Mouse (Mus musculus) R1 (cell line): ENCODE measurements around the gene Qtrt1.

Source experiments
- DNase-seq: peaks from one replicate; pipeline ENCODE4 v3.0.0-alpha.2; 2018; ENCODE audit warnings: low read depth, low spot score

The Qtrt1 gene

DNA sequence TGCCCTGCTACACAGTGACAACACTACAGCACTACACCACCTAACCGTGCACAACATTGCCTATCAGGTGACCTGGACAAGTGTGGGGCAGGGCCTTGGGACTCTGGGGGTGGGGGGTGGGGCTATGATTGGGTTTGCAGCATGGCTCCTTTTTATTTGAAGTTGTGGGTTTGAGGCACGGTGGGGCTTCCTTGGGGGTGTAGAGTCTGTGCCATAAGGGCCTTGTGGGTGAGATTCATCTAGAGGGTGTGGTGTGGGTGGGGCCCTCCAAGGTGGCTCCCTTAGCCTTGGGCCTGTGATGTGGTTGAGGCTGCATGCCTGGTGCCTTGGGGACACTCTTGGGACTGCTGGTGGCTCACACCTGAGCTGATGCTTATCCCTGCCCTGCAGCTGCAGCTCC lies 8.0 kb downstream of the Qtrt1 start:
- no peak for DNase-seq

DNA sequence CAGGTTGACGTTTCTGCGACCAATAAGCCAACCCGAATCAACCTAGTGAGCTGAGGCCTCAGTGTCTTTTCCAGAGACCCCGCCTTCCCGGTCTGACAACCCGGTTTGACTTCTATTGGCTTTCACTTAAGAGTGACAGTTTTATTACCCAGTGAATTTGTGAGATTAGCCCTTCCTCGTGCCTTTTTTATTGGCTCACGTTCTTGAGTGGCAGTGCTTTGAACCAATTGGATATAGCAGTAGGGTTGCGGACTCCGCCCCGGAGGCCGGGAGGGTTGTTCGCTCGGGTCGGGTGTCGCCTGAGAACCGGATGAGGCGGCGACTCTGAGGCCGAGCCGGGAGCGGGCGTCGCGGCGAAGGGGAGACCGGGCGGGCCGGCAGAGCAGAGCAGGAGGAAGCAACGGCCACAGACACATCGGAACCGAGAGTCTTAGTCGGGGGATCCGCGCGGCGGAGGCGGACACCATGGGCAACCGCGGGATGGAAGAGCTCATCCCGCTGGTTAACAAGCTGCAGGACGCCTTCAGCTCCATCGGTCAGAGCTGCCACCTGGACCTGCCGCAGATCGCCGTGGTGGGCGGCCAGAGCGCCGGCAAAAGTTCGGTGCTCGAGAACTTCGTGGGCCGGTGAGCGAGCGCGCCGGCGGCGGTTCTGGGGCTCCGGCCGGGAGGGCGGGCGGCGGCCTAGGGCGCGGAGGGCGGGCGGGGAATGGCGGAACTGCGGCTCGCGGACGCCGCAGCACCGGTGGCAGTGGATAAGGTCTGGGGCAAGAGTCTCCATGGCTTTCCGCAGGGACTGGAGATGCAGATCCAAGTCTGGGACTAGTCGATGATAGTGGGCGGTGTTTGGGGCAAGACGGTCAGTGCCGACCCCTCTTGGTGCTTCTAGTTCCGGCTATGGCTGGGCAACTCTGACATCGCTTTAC lies 13.3 kb downstream of the Qtrt1 start, which contains the start of gene Dnm2:
TSS of gene Dnm2 (plus strand) at position 278 of the 925 bp plus-strand sequence.
- peak; percentile 100 for DNase-seq

DNA sequence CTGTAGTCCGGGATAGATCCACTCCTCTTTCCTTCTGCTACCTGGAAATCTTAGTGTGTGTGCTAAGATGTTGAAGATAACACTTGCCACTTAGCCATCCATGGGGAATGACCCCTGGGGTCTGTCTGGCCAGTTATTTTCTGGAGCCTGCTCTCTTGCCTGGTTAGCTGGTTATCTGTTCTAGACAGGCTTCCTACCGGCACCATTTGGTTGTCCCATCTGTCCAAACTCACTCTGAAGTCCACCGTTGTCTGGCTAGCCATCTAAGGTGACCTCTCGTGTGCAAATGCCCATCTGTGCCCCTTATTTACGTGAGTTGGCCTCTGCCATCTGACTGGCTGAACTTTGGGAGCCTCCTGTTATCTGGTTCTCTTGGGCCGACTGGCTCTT lies 13.9 kb downstream of the Qtrt1 start:
- DNase-seq, result no peak

DNA sequence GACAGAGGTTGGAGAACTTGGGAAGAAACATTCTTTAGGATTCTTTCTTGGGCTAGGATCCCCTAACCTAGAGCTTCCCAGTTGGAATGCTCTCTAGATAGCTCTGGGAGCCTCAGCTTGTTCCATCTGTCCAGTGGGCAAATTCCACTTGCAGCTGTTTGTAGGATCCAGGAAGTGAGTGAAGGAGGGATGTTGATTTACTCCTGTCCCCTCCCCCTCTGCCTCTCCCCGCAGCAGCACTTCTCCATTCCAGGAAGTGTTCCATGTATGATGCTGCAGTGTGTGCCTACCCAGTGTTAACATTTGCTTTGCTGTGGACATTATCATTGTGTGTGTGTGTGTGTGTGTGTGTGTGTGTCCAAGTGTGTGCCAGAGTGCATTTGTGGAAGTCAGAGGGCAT lies 14.4 kb downstream of the Qtrt1 start:
- DNase-seq, result peak; percentile 47

DNA sequence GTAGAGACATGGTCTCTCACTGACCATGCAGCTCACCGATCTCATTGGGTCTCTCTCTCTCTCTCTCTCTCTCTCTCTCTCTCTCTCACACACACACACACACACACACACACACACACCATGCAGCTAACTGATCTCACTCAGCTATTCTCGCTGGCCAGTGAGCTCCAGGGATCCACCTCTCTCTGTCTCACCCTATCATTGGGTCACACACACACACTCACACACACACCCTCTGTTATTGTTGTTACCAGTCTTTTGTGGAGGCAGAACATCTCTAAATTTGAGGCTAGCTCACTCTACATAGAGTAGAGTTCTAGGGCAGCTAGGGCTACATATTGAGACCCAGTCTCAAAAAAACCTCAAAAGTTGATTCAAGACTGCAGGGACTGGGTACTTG lies 14.9 kb downstream of the Qtrt1 start:
- DNase-seq, result no peak

DNA sequence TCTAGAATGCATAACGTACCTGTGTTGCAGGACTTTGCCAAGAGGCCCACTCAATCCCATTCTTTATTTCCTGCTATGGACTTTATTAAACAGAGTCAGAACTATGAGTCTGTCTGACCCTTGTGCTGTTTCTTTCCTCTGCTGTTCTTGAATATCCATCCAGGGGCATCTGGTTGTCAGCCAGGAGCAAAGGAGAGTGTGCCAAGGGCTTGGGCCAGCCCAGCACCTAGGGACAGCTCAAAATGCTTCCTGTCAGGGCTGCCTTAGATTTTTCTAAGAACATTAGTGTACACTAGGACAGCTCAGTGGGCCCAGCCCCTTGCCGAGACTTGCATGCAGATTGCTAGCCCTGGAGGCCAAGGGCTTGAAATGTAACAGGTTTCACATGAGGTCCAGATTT lies 16.1 kb downstream of the Qtrt1 start:
- no peak for DNase-seq

DNA sequence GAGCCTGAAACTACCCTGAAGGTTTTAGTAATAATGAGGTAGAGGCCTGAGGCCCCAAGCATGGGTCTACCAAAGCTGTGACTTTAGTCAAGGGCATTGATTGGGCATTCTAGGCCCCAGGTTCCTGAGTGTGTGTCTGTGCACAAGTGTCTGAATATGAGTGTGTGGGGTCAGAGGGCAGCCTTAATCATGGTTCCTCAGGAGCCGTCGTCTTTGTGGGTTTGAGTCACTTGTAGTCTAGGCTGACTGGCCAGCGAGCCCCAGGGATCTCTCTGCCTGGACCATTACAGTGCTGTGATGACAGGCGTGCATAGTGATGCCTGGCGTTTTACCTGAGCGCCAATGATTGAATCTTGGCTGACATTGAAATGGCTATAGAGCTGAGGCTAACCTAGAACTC lies 16.5 kb downstream of the Qtrt1 start:
- DNase-seq, result no peak

DNA sequence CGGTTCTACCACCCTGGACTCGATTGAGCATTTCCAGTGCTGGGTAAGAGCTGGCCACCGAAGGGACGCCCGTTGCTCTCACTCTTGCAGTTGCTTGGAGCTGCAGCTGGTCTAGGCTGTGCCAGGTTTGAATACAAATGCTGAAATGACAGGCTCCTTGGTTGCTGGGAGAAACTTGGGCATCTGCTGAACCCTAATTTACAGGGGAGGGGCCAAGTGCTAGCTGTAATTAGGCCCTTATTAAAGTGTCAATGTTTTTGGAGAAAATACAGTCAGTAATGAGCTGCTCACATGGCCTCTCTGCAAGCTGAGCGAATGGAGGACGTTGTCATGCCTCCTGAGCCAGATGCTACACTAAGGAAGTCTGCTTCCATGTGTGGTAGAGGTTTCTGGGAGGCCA lies 19.1 kb downstream of the Qtrt1 start:
- DNase-seq, result no peak

DNA sequence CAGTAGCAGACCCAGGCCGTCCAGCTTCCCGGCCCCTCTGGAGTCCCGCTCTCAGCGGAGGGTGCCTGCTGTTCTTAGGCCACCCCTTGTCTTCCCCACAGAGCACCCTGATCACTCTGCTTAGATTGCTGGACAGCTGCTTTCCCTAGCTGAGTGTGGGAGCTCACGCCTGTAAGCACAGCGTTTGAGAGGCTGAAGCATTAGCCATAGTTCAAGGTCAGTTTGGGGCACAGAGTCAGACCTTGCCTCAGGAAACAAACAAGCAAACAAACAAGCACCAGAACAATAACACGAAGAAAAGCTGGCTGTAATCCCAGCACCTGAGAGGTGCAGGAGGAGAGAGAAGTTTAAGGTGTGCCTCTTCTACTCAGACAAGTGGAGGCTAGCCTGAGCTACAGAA lies 20.4 kb downstream of the Qtrt1 start:
- DNase-seq, result peak; percentile 58

DNA sequence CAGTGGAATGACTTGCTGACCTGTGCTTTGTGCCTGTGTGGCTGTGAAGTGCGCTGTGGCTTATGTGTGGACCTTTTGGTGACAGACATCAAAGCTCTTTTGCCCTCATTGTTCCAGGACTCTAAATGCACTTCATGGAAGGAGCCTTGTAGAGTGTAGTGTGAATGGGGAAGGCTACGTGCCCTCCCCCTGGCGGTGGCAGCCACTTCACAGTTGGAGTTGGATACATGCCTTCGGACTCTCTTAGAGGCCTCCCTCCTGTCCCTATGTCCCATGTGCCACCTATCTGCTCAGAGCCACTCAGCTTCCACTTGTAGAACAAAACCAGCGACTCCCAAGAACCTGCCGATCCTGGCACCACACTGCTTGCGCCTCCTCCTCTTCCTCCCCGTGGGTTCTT lies 22.1 kb downstream of the Qtrt1 start:
- no peak for DNase-seq

DNA sequence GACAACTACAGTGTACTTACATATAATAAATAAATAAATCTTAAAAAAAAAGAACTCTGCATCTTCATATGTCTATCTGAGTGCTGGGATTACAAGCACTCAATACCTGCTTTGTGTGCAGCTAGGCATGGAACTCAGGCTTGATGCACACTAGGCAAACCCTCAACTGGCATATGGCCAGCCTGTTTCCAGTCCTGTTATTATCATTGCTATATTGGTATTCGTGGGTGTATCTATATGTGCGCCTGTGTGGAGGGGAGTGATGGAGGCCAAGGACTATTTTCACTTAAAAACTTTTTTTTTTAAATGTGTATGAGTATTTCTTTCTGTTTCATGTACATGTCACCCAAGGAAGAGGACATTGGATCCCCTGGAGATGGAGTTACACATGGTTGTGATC lies 22.8 kb downstream of the Qtrt1 start:
- no peak for DNase-seq

DNA sequence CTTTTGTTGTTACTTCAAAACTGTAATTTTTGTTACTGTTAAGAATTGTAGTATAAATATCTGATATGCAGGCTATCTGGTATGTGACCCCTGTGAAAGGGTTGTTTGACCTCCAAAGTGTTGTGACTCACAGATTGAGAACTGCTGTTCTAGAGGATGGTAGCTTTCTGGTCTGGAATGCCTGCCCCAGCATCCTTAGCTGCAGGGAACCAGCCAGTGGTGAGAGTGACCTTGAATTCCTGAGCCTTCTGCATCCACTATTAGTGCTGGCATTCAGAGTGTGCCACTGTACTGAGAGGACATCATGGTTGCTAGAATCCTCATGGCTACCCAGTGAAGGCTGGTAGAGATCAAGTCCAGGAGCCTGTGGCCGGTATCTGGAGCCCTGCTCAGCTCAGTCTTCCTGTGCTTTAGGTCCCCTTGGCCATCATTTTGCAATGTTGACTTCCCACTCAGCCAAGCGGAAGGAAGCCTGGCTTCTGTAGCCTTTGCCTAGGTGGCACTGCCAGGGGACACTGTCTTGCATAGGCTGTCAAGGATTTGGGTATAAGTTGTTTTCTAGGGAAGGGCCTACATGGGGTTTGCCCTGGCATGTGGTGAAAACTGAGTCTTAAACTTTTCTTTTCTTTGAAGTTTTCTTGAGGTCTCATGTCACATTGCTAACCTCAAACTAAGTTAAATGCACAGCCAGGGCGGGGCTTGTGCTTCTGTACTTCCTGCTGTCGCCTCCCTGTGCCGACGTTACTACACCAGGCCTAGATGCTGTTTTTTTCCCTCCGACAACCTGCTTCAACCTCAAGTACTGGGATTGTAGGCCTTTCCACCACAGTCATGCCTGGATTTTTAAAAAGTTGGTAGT lies 24.4 kb downstream of the Qtrt1 start:
- DNase-seq, result peak; percentile 56

DNA sequence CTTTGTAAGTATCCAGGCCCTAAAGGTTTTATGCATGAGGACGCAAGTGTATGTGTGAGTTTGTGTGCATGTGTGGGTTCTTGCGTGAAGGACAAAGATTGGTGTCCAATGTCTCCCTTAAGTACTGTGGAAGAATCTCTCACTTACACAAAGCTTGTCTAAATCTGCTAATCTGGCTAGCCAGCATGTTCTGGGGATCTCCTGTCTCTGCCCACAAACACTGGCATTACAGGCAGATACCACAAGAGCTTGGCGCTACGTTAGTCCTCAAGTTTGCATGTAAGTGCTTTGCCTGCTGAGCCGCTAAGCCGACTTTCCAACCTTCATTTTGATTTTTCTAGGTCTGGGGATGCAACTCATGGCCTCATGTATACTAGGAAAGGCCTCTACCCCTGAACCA lies 25.9 kb downstream of the Qtrt1 start:
- no peak for DNase-seq

DNA sequence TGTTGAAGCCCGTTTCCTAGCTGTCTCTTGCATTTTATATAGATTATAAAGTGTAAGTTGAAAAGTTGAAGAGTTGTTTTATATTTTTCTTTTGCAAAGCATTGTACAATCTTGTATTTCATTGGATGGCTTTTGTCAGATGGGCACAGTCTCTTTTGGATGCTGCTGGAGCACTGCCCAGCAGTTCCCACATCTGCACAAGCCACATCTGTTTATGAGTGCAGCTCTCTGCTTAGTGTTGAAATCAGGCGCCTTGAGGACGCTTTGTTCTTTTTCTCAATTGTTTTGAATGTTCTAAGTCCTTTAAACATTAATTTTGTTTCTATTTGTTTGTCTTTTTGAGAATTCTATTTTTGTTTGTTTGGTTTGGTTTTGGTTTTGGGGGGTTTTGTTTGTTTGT lies 26.6 kb downstream of the Qtrt1 start:
- no peak for DNase-seq

DNA sequence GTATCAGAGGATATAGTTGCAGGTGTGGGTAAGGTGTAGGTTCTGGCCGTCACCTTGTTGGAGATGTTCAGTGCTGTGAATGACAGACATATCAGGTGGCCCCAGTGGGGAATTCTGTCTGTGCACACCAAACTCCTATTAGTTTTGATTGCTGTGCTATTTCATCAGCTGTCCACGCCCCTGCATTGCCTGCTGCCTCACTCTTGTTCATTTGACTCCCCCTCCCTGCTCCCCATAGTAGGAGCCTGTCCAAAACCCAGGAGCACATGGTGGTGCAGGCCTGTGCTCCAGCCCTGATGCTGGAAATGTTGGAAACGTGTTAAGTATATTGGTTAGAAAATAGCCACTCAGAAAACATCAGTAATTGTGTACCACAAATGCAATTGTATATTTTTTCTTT lies 27.8 kb downstream of the Qtrt1 start:
- DNase-seq, result no peak

DNA sequence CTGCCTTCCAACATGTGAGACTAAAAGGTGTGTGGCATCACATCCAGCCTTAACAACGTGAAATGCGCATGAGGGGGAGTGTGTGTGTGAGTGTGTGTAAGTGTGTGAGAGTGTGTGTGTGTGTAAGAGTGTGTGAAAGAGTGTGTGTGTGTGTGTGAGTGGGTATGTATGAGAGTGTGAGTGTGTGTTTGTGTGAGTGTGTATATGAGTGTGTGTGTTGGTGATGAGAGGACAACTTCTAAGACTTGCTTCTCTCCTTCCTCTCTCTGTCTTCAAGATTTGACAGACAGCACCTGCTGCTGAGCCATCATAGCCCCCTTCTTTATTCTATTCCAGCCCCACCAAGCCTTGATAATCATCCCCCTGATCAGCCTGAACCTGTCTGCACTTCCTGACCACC lies 28.3 kb downstream of the Qtrt1 start:
- DNase-seq, result no peak

DNA sequence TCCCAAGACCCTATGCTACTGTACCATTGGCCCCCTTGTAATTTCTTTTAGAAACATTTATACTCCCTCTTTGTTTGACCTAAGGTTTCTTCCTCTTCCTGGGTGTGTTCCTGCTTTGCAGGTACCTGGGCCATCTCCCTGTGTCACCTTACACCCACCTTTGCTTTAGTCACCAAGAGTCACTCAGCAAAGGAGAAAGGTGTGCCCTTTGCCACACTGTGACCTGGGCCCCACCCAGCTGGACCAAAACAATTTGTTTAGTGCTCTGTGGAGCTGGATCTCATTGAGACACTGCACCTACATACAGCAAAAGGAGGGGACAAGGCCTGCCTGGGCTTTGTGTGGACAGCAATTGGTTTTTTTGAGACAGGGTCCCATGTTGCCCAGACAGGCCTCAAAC lies 28.8 kb downstream of the Qtrt1 start:
- DNase-seq, result no peak

DNA sequence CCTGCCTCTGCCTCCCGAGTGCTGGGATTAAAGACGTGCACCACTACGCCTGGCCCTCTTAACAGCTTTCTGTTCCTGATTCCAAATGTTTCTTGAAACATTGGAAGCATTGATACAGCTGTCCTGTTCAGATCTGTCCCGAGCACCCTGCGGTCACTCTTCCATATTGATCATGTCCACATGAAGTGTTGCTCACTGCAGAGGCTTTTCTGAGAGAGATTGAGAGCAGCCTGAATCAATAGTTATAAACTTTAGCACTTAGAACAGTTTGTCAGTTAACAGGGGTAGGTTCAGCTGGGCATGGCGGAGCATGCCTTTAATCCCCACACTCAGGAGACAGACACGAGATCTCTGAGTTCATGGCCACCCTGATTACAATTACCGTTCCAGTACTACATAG lies 32.2 kb downstream of the Qtrt1 start:
- DNase-seq, result no peak

DNA sequence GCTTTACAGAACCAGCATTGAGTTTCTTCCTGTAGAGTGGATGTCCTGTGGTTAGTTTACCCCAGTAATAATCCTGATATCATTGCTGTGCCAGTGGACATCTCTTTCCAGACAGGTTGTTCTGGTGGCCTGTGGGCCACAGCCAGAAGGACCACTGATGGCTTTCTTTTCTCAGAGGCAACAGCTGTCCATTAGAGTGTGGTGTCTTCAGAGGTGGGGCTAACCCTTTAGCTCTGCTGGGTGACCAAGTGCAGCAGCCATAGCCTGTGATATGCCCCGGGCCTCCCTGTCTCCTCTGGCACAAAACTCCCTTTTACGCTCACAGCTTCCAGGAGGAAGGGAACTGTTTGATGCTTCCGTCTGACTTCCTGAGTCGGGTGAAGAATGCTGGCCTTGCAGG lies 32.9 kb downstream of the Qtrt1 start:
- DNase-seq, result no peak

DNA sequence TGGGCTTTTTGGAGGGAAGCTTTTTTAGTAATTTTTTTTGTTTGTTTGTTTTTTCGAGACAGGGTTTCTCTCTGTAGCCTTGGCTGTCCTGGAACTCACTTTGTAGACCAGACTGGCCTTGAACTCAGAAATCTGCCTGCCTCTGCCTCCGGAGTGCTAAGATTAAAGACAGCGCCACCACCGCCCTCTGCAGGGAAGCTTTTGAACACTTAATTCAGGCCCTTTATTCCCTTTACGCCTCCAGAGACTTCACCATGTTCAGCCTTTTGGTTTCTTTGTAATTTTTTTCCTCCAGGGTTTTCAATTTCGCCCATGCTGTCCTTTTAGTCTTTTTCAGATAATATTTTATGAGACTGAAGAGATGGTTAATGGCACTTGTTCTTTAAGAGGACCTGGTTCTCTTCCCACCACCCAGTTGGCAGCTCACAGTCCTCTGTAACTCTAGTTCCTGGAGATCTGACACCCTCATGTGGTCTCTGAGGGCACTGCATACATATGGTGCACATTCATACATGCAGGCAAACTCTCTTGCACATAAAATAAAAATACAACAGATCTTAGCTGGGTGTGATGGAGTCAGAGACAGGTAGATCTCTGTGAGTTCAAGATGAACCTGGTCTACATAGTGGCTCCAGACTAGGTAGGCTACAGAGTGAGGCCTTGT lies 33.6 kb downstream of the Qtrt1 start:
- peak; percentile 69 for DNase-seq

DNA sequence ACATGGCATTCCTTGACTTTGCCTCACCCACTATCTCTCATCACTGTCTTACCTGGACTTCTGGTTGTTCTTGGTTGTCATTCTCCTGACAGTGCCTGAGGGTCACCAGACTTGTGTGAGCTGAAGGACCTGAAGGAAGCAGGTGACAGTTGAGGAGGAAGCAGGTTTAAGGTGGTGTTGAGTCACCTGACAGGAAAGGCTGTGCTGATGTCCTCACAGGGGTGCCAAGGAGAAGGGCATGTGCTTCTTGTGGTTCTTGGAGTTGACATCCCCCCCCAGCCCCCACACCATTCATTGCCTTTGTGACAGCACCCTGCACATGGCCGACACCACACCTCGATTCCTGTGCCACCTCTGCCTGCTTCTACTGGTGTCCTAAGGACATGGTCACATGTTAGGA lies 36.1 kb downstream of the Qtrt1 start:
- no peak for DNase-seq

DNA sequence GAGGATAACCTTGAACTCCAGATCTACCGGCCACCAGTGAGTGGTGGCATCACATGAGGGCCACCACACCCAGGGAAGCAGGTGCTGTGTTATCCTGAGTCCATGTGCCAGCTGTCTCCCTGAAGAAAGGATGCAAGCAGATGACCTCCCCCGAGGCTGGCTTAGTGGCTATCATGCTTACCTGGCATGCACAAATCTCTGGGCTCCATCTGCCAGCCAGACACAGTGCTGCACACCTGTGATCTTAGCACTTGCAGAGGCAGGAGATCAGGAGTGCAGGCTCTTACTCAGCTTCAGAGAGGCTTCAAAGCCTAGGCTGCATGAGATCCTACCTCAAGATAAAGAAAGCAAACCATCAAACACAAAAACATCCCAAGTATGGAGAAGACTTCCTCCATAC lies 38.1 kb downstream of the Qtrt1 start:
- no peak for DNase-seq
